Mouse (Mus musculus): Measurements from ENCODE around the gene Klhl32. TPM values are rescaled to one million over a fixed set of nuclear protein-coding genes. Genes with fewer than 3 reads are reported as not detected.

Klhl32 gene
- polyA plus RNA-seq, 1 experiment from 2014 or later: 12.0 TPM

DNA sequence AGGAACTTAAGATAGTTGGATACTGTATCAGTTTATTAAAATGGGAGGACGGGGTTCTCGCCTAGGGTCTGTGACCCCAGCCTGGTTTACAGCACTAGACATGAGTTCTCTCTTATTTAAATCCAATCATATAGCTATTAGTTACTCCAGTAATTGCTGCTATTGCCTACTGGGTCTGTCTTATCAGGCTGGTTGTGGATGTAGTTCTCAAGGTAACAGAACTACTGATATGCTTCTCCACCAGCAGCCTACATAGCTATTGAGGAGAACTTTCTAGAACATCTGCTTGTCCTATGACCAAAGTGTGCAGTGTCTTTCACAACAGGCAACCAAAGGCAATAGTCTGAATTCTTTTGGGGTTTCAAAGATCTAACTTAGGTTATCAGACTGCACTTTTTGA is 241.4 kb downstream of the Klhl32 start:
- WGBS: 98% methylated on average over 2 of the region's 2 CpGs
- Histone ChIP-seq H3K4me2 (ENCODE audit: low read length) (no peak overlapping the region), H3K36me3 (ENCODE audit: control insufficient read depth, insufficient read depth, low read length) (peaks cover 6% of the 10 kb centered on the region; the same call in 1 of the 2 replicates), H3K4me1 (ENCODE audit: control insufficient read depth, insufficient read depth, low read length) (no peaks in the 10 kb centered on the region), H3K9me3 (replicated peaks; ENCODE audit: control insufficient read depth, low read length) (no peaks in the 10 kb centered on the region), H3K4me3 (ENCODE audit: low read depth, low read length) (no peak overlapping the region), H3K27me3 (replicated peaks; ENCODE audit: control insufficient read depth, insufficient read depth, low read length) (no peaks in the 10 kb centered on the region), H3K27ac (ENCODE audit: low read depth, low read length) (no peak overlapping the region), H3K9ac (ENCODE audit: low read length) (no peak overlapping the region)
- no peak for DNase-seq (ENCODE audit: low spot score)
- no peak for ATAC-seq

DNA sequence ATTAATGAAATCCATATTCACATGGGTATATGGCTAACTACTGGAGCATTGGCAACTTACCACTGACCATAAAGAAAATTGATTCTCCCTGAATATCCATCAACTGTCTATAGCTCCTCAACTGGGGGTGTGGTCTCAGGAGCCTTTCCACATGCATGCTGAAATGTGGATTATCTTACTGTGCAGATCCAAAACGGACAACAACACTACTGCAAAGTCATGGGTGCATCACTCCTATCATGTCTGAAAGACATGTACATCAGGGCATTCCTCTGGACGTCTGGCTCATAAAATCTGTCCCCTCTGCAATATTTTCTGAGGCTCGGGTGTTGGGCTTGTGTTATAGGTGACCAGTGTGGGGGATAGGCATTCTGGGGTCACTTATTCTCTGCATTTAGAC is 241.8 kb downstream of the Klhl32 start:
- no peak overlapping the region for H3K27ac ChIP-seq (ENCODE audit: low read depth, low read length)
- H3K9ac ChIP-seq (ENCODE audit: low read length): no peak overlapping the region
- WGBS: 93% methylated on average over 3 of the region's 3 CpGs
- H3K9me3 ChIP-seq (replicated peaks; ENCODE audit: control insufficient read depth, low read length): no peaks in the 10 kb centered on the region
- H3K4me3 ChIP-seq (ENCODE audit: low read depth, low read length): no peak overlapping the region
- no peaks in the 10 kb centered on the region for H3K4me1 ChIP-seq (ENCODE audit: control insufficient read depth, insufficient read depth, low read length)
- no peak overlapping the region for H3K4me2 ChIP-seq (ENCODE audit: low read length)
- H3K36me3 ChIP-seq (ENCODE audit: control insufficient read depth, insufficient read depth, low read length): peaks cover 6% of the 10 kb centered on the region; the same call in 1 of the 2 replicates
- no peaks in the 10 kb centered on the region for H3K27me3 ChIP-seq (replicated peaks; ENCODE audit: control insufficient read depth, insufficient read depth, low read length)
- ATAC-seq: no peak
- DNase-seq (ENCODE audit: low spot score): no peak

GRCm38 (mm10) chr4:24601711-24602110 is 249.2 kb downstream of the Klhl32 start:
- Histone ChIP-seq H3K27ac (ENCODE audit: low read depth, low read length) (no peak overlapping the region), H3K36me3 (ENCODE audit: control insufficient read depth, insufficient read depth, low read length) (peaks cover 36% of the 10 kb centered on the region), H3K27me3 (replicated peaks; ENCODE audit: control insufficient read depth, insufficient read depth, low read length) (no peaks in the 10 kb centered on the region), H3K4me3 (ENCODE audit: low read depth, low read length) (no peak overlapping the region), H3K4me2 (ENCODE audit: low read length) (no peak overlapping the region), H3K9me3 (replicated peaks; ENCODE audit: control insufficient read depth, low read length) (no peaks in the 10 kb centered on the region), H3K4me1 (ENCODE audit: control insufficient read depth, insufficient read depth, low read length) (no peaks in the 10 kb centered on the region), H3K9ac (ENCODE audit: low read length) (no peak overlapping the region)
- 84% methylated on average over 6 of the region's 6 CpGs for WGBS
- DNase-seq (ENCODE audit: low spot score) (no peak), ATAC-seq (no peak)

DNA sequence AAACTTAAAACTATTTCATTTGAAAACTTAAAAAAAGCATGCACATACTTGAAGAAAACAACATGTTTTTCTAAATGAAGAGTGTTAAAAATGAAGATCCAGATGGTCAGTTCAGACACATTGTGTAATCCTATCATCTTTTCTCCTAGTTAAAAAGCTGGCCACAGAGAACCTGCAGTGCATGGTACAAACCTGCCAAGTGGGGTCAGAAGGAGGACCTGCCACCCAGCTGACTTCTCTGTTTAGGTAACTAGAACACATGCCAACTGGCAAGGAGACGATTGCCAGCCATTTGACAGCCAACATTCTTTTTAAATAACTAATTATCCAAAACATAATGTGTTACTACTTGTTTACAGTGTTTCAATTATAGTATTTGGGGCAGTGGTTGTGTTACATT is 252.3 kb downstream of the Klhl32 start:
- 56% methylated on average over 1 of the region's 1 CpGs for WGBS
- Histone ChIP-seq H3K9ac (ENCODE audit: low read length) (no peak overlapping the region), H3K9me3 (replicated peaks; ENCODE audit: control insufficient read depth, low read length) (no peaks in the 10 kb centered on the region), H3K36me3 (ENCODE audit: control insufficient read depth, insufficient read depth, low read length) (peaks cover 33% of the 10 kb centered on the region), H3K27ac (ENCODE audit: low read depth, low read length) (no peak overlapping the region), H3K4me3 (ENCODE audit: low read depth, low read length) (no peak overlapping the region), H3K4me2 (ENCODE audit: low read length) (no peak overlapping the region), H3K4me1 (ENCODE audit: control insufficient read depth, insufficient read depth, low read length) (no peaks in the 10 kb centered on the region), H3K27me3 (replicated peaks; ENCODE audit: control insufficient read depth, insufficient read depth, low read length) (no peaks in the 10 kb centered on the region)
- ATAC-seq (no peak), DNase-seq (ENCODE audit: low spot score) (no peak)

DNA sequence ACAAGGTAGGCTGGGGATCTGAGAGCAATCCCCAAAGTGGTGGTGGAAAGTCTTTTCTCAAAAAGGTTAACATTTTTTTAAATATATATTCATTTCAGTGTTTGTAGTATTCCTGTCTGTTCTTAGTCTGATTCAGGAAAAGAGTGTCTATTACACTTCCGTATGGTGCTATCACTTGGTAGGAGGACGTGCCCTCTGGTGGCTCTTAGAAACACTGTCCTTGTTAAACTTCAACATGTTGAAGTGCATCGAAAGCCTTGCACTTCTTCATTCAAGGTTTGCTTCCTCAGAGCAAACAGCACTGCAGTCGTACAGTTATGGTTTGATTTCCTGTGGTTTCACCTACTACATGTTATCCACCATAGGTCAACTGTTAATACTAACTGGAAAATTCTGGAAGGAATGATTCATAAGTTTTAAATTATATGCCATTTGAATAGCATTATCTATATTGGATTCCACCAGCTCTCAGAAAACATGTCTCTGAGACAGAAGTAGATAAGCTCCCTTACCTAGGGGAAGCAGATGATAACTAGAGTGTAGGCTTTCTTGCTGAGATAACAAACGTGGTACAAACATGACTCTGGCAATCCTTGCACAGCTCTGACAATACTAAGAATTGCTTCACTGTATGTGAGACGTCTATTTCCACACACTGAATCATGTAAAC is 253.8 kb downstream of the Klhl32 start:
- no peaks in the 10 kb centered on the region for H3K9me3 ChIP-seq (replicated peaks; ENCODE audit: control insufficient read depth, low read length)
- WGBS: 93% methylated on average over 6 of the region's 6 CpGs
- H3K27me3 ChIP-seq (replicated peaks; ENCODE audit: control insufficient read depth, insufficient read depth, low read length): no peaks in the 10 kb centered on the region
- H3K4me3 ChIP-seq (ENCODE audit: low read depth, low read length): no peak overlapping the region
- no peak overlapping the region for H3K27ac ChIP-seq (ENCODE audit: low read depth, low read length)
- no peaks in the 10 kb centered on the region for H3K4me1 ChIP-seq (ENCODE audit: control insufficient read depth, insufficient read depth, low read length)
- H3K4me2 ChIP-seq (ENCODE audit: low read length): no peak overlapping the region
- DNase-seq (ENCODE audit: low spot score): no peak
- peaks cover 26% of the 10 kb centered on the region for H3K36me3 ChIP-seq (ENCODE audit: control insufficient read depth, insufficient read depth, low read length)
- no peak overlapping the region for H3K9ac ChIP-seq (ENCODE audit: low read length)
- ATAC-seq: no peak

DNA sequence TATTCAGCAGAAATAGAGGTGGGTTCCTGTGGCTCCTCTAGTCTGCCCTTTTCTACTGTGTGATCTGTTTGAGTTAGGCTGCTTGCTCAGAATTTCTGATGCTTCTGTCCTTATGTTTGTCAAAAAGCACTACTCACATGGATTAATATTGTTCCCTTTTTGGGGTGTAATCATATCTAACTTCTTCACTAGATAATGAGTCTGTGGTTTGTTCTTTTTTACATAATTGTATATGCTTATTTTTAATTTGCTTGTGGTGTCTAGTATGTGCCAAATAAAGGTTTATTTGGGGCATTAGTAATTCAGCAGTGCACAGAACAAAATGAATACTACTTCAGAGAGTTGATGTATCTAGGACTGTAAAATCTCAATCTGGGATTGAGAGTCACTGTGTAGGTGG is 256.1 kb downstream of the Klhl32 start:
- H3K36me3 ChIP-seq (ENCODE audit: control insufficient read depth, insufficient read depth, low read length): peaks cover 11% of the 10 kb centered on the region; the same call in 1 of the 2 replicates
- no peak overlapping the region for H3K4me2 ChIP-seq (ENCODE audit: low read length)
- H3K9ac ChIP-seq (ENCODE audit: low read length): no peak overlapping the region
- no peak overlapping the region for H3K27ac ChIP-seq (ENCODE audit: low read depth, low read length)
- no peak overlapping the region for H3K4me3 ChIP-seq (ENCODE audit: low read depth, low read length)
- no peaks in the 10 kb centered on the region for H3K27me3 ChIP-seq (replicated peaks; ENCODE audit: control insufficient read depth, insufficient read depth, low read length)
- no peak for ATAC-seq
- DNase-seq (ENCODE audit: low spot score): no peak
- H3K9me3 ChIP-seq (replicated peaks; ENCODE audit: control insufficient read depth, low read length): no peaks in the 10 kb centered on the region
- H3K4me1 ChIP-seq (ENCODE audit: control insufficient read depth, insufficient read depth, low read length): no peaks in the 10 kb centered on the region

DNA sequence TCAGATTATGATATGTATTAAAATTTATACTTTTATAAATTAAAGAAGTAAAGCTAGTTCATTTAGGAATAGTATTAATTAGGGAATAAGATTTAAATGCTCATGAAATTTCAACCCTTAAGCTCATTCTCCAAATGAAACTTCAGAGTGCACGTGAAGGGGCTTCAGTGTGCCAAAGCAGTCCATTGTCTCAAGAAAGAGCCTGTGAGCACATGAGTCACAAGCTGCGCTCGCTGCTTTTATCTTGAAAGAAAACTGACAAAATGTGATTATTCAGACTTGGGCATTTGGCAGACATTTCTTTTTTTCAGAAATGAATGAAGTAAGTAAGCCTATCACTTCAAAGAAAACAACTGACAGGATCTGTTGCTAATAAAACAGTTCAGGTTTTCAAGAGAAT is 266.9 kb downstream of the Klhl32 start:
- WGBS: 6% methylated on average over 3 of the region's 3 CpGs
- no peak overlapping the region for H3K4me3 ChIP-seq (ENCODE audit: low read depth, low read length)
- peak; percentile 85 for DNase-seq (ENCODE audit: low spot score)
- H3K27me3 ChIP-seq (replicated peaks; ENCODE audit: control insufficient read depth, insufficient read depth, low read length): no peaks in the 10 kb centered on the region
- no peak overlapping the region for H3K9ac ChIP-seq (ENCODE audit: low read length)
- no peaks in the 10 kb centered on the region for H3K36me3 ChIP-seq (ENCODE audit: control insufficient read depth, insufficient read depth, low read length)
- no peaks in the 10 kb centered on the region for H3K4me1 ChIP-seq (ENCODE audit: control insufficient read depth, insufficient read depth, low read length)
- no peak overlapping the region for H3K27ac ChIP-seq (ENCODE audit: low read depth, low read length)
- no peaks in the 10 kb centered on the region for H3K9me3 ChIP-seq (replicated peaks; ENCODE audit: control insufficient read depth, low read length)
- H3K4me2 ChIP-seq (ENCODE audit: low read length): no peak overlapping the region
- peak; percentile 88 for ATAC-seq

- Histone ChIP-seq H3K4me2 (ENCODE audit: low read length) (no peak overlapping the region), H3K27me3 (replicated peaks; ENCODE audit: control insufficient read depth, insufficient read depth, low read length) (no peaks in the 10 kb centered on the region), H3K36me3 (ENCODE audit: control insufficient read depth, insufficient read depth, low read length) (no peaks in the 10 kb centered on the region), H3K9ac (ENCODE audit: low read length) (no peak overlapping the region), H3K9me3 (replicated peaks; ENCODE audit: control insufficient read depth, low read length) (no peaks in the 10 kb centered on the region), H3K27ac (ENCODE audit: low read depth, low read length) (no peak overlapping the region), H3K4me1 (ENCODE audit: control insufficient read depth, insufficient read depth, low read length) (no peaks in the 10 kb centered on the region), H3K4me3 (ENCODE audit: low read depth, low read length) (no peak overlapping the region)
- DNase-seq (ENCODE audit: low spot score) (no peak), ATAC-seq (no peak)
- 88% methylated on average over 1 of the region's 1 CpGs for WGBS
These were observed 268.6 kb downstream of the Klhl32 start for GRCm38 (mm10) chr4:24582295-24582694.

- H3K27ac ChIP-seq (ENCODE audit: low read depth, low read length): no peak overlapping the region
- DNase-seq (ENCODE audit: low spot score) (no peak), ATAC-seq (no peak)
- no peaks in the 10 kb centered on the region for H3K4me1 ChIP-seq (ENCODE audit: control insufficient read depth, insufficient read depth, low read length)
- no peaks in the 10 kb centered on the region for H3K27me3 ChIP-seq (replicated peaks; ENCODE audit: control insufficient read depth, insufficient read depth, low read length)
- no peaks in the 10 kb centered on the region for H3K36me3 ChIP-seq (ENCODE audit: control insufficient read depth, insufficient read depth, low read length)
- no peaks in the 10 kb centered on the region for H3K9me3 ChIP-seq (replicated peaks; ENCODE audit: control insufficient read depth, low read length)
- no peak overlapping the region for H3K4me3 ChIP-seq (ENCODE audit: low read depth, low read length)
- 95% methylated on average over 5 of the region's 5 CpGs for WGBS
- H3K4me2 ChIP-seq (ENCODE audit: low read length): no peak overlapping the region
- no peak overlapping the region for H3K9ac ChIP-seq (ENCODE audit: low read length)
These were observed 273.3 kb downstream of the Klhl32 start for GRCm38 (mm10) chr4:24577594-24577993.
